In the genomic region with DNA sequence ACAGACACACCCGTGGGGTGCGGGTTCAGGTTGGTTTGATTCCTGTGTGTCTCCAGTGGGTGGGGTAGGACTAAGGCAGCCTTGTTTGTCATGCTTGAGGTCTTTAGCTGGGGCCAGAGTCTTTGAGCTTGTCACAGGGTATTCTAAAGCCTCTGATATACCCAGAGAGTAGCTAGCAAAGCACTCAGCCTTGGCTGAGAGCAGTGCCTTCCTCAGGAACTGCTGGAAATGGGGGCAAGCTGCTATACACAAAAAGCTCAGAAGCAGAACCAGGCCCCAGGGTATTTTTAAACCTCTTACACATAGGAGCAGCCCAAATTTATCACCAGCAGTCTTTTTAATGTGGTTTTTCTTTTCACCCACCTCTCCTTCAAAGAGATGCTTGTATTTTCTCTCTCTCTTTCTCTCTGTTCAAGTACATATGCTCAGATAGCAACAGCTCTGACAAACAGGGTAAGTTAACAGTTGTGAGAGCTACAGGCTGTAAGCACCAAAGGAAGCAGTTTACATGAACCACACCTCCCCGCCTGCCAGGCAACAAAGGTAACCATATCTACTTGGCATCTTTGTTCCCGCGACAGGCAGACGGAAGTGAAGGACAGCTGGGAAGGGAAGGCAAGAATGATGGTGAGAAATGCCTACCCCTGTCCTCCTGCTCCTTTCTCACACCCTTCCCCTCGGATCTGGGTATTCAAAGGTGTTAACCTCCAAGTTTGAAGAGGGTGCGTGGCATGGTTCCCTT, we compare ENCODE assay signal across 16 mouse cellular contexts.
DNase-seq lines count a peak whose midpoint lies in the region; ATAC-seq and TF ChIP-seq lines count a peak whose summit lies in the region.
"Had no signal": no experiment of that assay in that cellular context is flagged by ENCODE, and none has a peak within 500 bp of the region (broad histone marks: within the 10 kb centered on the region; RNA-seq: fewer than 3 reads in every experiment).

No protein-coding gene starts in this region.

- H3K9ac ChIP-seq in forebrain, embryonic 11.5 days (ENCODE audit: low read length), result no peak overlapping the region
- H3K9ac ChIP-seq: embryonic facial prominence, embryonic 15.5 days; midbrain, embryonic 15.5 days had no signal

- peaks cover 7% of the 10 kb centered on the region for H3K4me1 ChIP-seq in cortical plate, adult 2 months (ENCODE audit: control insufficient read depth, insufficient read depth, low read length)
- no peaks in the 10 kb centered on the region for H3K4me1 ChIP-seq in forebrain, embryonic 11.5 days (replicated peaks; ENCODE audit: control insufficient read depth, insufficient read depth, low read length)
- H3K4me1 ChIP-seq: embryonic facial prominence, embryonic 15.5 days; midbrain, embryonic 15.5 days had no signal

- H3K4me2 ChIP-seq in forebrain, embryonic 11.5 days (ENCODE audit: low read depth, low read length, severe bottlenecking), result no peak overlapping the region
- H3K4me2 ChIP-seq: embryonic facial prominence, embryonic 15.5 days; midbrain, embryonic 15.5 days had no signal

- H3K36me3 ChIP-seq in forebrain, embryonic 11.5 days (ENCODE audit: control insufficient read depth, insufficient read depth, low read length), result no peaks in the 10 kb centered on the region
- H3K36me3 ChIP-seq: embryonic facial prominence, embryonic 15.5 days; midbrain, embryonic 15.5 days had no signal

- no peaks in the 10 kb centered on the region for H3K9me3 ChIP-seq in forebrain, embryonic 11.5 days (ENCODE audit: control insufficient read depth, low read length)
- H3K9me3 ChIP-seq: embryonic facial prominence, embryonic 15.5 days; midbrain, embryonic 15.5 days had no signal

- ATAC-seq in neutrophil, adult 5-6 weeks (ENCODE audit: extremely low read depth, insufficient number of reproducible peaks, low FRiP score, poor library complexity, severe bottlenecking), result peak; percentile 11; the same call in 1 of the 2 replicates
- no peak for ATAC-seq in granulocyte monocyte progenitor cell, adult 5-6 weeks (replicated peaks; ENCODE audit: poor library complexity, severe bottlenecking)
- ATAC-seq in forebrain, embryonic 11.5 days (replicated peaks; ENCODE audit: low FRiP score), result no peak
- ATAC-seq: forebrain, embryonic 16.5 days; midbrain, embryonic 15.5 days had no signal

- no peak overlapping the region for H3K4me3 ChIP-seq in cortical plate, adult 2 months (ENCODE audit: insufficient read depth, low read length)
- H3K4me3 ChIP-seq in forebrain, embryonic 11.5 days (ENCODE audit: low read depth, low read length), result no peak overlapping the region
- H3K4me3 ChIP-seq: embryonic facial prominence, embryonic 15.5 days; heart, adult 2 months; midbrain, embryonic 15.5 days had no signal

- 89% methylated on average over 8 of the region's 8 CpGs for WGBS in forebrain, embryonic 11.5 days

- peak overlapping the region; percentile 45; the same call in 1 of the 2 replicates for H3K27ac ChIP-seq in cortical plate, adult 2 months (ENCODE audit: insufficient read depth, low read length)
- H3K27ac ChIP-seq in forebrain, embryonic 11.5 days (ENCODE audit: low read depth, low read length), result no peak overlapping the region
- H3K27ac ChIP-seq: embryonic facial prominence, embryonic 15.5 days; heart, adult 2 months; midbrain, embryonic 15.5 days had no signal

- no peak for TF ChIP-seq POLR2A in cortical plate, adult 2 months (IDR thresholded peaks at IDR 0.05; ENCODE audit: extremely low read depth, insufficient read depth, low read length)

- H3K27me3 ChIP-seq in forebrain, embryonic 11.5 days (ENCODE audit: control insufficient read depth, insufficient read depth, low read length), result no peaks in the 10 kb centered on the region
- H3K27me3 ChIP-seq: embryonic facial prominence, embryonic 15.5 days; midbrain, embryonic 15.5 days had no signal

- peak; percentile 34 for DNase-seq in lung, postnatal 25 days (ENCODE audit: low spot score)
- no peak for DNase-seq in lung, postnatal 36 days
- peak; percentile 82 for DNase-seq in thymus, postnatal 14 days
- no peak for DNase-seq in forebrain, embryonic 11.5 days (ENCODE audit: low spot score)
- no peak for DNase-seq in lung, adult 18-20 months
- DNase-seq: cerebellum, adult 9-11 months; heart, adult 2 months; heart, postnatal 4 days; kidney, adult 8-10 months; liver had no signal

- no peak for TF ChIP-seq CTCF in cortical plate, adult 2 months (IDR thresholded peaks at IDR 0.05; ENCODE audit: extremely low read depth, insufficient read depth, low read length)

Comparison
In these comparisons a context has a peak if more than half of its experiments do, and no peak if none do; other contexts are left out.
1. DNase-seq: peak in lung, postnatal 25 days (single experiment) and thymus, postnatal 14 days (single experiment); none in lung, postnatal 36 days (single experiment), forebrain, embryonic 11.5 days (single experiment) and lung, adult 18-20 months (0 of 2).